Mouse (Mus musculus): Measurements from ENCODE around the gene Tdp1. TPM values are rescaled to one million over a fixed set of nuclear protein-coding genes. Genes with fewer than 3 reads are reported as not detected.
A peak's percentile ranks its signal among the peaks of the same experiment; 100 is the strongest.

Tdp1 gene
- polyA plus RNA-seq, 1 experiment from 2014 or later, result 30.5 TPM

DNA sequence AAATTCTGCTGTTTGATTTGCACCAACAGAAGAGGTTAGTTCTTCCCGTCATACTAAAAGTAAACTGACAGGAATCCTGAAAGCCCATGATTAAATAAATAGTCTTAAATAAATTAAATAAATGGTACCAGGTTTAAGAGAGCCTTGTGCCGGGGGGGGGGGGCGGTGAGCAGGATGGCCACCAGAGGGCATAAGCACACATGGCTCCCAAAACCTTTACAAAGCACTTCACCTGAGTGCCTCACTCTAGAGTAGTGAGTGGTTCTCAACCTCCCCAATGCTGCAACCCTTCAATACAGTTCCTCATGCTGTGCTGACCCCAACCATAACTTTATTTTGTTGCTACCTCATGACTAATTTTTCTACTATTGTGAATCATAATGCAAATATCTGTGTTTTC lies 15.7 kb downstream of the Tdp1 start:
- H3K36me3 ChIP-seq (ENCODE audit: control insufficient read depth, insufficient read depth, low read length), result peaks cover 54% of the 10 kb centered on the region

GRCm38 (mm10) chr12:99901973-99902866 lies 17.9 kb downstream of the Tdp1 start:
- WGBS, result 35% methylated on average over 8 of the region's 8 CpGs
- ATAC-seq (ENCODE audit: insufficient number of reproducible peaks, insufficient read depth, low FRiP score, low read depth), result peak; percentile 82
- H3K27ac ChIP-seq (replicated peaks in 1 of 2; ENCODE audit: control insufficient read depth in 1 of 2, insufficient read depth in 1 of 2, low read depth in 2 of 2, low read length in 2 of 2), result peak overlapping the region; percentile 87 to 91
- no peak overlapping the region for H3K9ac ChIP-seq (ENCODE audit: low read length)
- H3K36me3 ChIP-seq (ENCODE audit: control insufficient read depth, insufficient read depth, low read length), result peaks cover 55% of the 10 kb centered on the region
- no peak overlapping the region for H3K4me3 ChIP-seq (ENCODE audit: control insufficient read depth in 1 of 2, insufficient read depth in 1 of 2, low read depth in 1 of 2, low read length in 2 of 2)
- H3K4me2 ChIP-seq (ENCODE audit: low read length), result no peak overlapping the region
- H3K27me3 ChIP-seq (ENCODE audit: control insufficient read depth, insufficient read depth, low read length), result no peaks in the 10 kb centered on the region
- H3K4me1 ChIP-seq (ENCODE audit: control insufficient read depth in 2 of 2, insufficient read depth in 2 of 2, low read length in 2 of 2), result peaks cover 6 to 15% of the 10 kb centered on the region in 2 experiments; a peak in 3 of 4 replicates
- H3K9me3 ChIP-seq (ENCODE audit: control insufficient read depth, low read length), result no peaks in the 10 kb centered on the region

More for the DNA sequence above, 15.7 kb downstream of the Tdp1 start:
- whole genome bisulfite sequencing, result 53% methylated on average over 2 of the region's 3 CpGs
- H3K27me3 ChIP-seq (ENCODE audit: control insufficient read depth, insufficient read depth, low read length), result no peaks in the 10 kb centered on the region
- H3K4me1 ChIP-seq (ENCODE audit: control insufficient read depth in 2 of 2, insufficient read depth in 2 of 2, low read length in 2 of 2), result peaks cover 6 to 15% of the 10 kb centered on the region in 2 experiments; a peak in 3 of 4 replicates
- no peak overlapping the region for H3K4me2 ChIP-seq (ENCODE audit: low read length)
- H3K9ac ChIP-seq (ENCODE audit: low read length), result no peak overlapping the region
- no peak overlapping the region for H3K27ac ChIP-seq (replicated peaks in 1 of 2; ENCODE audit: control insufficient read depth in 1 of 2, insufficient read depth in 1 of 2, low read depth in 2 of 2, low read length in 2 of 2)
- no peak overlapping the region for H3K4me3 ChIP-seq (ENCODE audit: control insufficient read depth in 1 of 2, insufficient read depth in 1 of 2, low read depth in 1 of 2, low read length in 2 of 2)
- H3K9me3 ChIP-seq (ENCODE audit: control insufficient read depth, low read length), result no peaks in the 10 kb centered on the region
- ATAC-seq (ENCODE audit: insufficient number of reproducible peaks, insufficient read depth, low FRiP score, low read depth), result no peak

GRCm38 (mm10) chr12:99902867-99903370 lies 18.6 kb downstream of the Tdp1 start:
- Histone ChIP-seq H3K9ac (ENCODE audit: low read length) (peak overlapping the region; percentile 35; the same call in 1 of the 2 replicates), H3K4me3 (ENCODE audit: control insufficient read depth in 1 of 2, insufficient read depth in 1 of 2, low read depth in 1 of 2, low read length in 2 of 2) (no peak overlapping the region), H3K4me1 (ENCODE audit: control insufficient read depth in 2 of 2, insufficient read depth in 2 of 2, low read length in 2 of 2) (peaks cover 6 to 15% of the 10 kb centered on the region in 2 experiments; a peak in 3 of 4 replicates), H3K4me2 (ENCODE audit: low read length) (no peak overlapping the region), H3K27me3 (ENCODE audit: control insufficient read depth, insufficient read depth, low read length) (no peaks in the 10 kb centered on the region), H3K9me3 (ENCODE audit: control insufficient read depth, low read length) (no peaks in the 10 kb centered on the region), H3K27ac (replicated peaks in 1 of 2; ENCODE audit: control insufficient read depth in 1 of 2, insufficient read depth in 1 of 2, low read depth in 2 of 2, low read length in 2 of 2) (peak overlapping the region; percentile 74 to 91), H3K36me3 (ENCODE audit: control insufficient read depth, insufficient read depth, low read length) (peaks cover 58% of the 10 kb centered on the region)
- WGBS, result 58% methylated on average over 4 of the region's 4 CpGs
- no peak for ATAC-seq (ENCODE audit: insufficient number of reproducible peaks, insufficient read depth, low FRiP score, low read depth)

DNA sequence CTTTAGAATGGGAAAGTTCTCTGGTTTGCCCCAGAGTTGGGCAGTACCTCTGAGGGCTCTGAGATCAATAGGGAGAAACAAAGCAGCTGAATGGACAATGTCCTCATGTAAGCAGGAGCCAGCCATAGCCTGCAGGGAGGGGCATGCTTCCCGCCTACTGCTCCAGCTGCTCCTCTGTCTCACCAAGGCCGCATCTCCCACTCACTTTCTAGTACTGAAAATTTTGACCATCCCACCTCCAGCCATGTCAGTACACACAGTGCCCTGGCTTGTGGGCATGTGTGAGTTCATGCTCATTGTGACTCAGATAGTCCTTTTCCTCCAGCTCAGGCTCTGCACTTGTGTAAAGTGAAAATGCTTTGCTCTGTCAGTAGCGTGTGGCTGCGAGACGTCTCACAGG lies 20.2 kb downstream of the Tdp1 start:
- H3K4me3 ChIP-seq (ENCODE audit: control insufficient read depth in 1 of 2, insufficient read depth in 1 of 2, low read depth in 1 of 2, low read length in 2 of 2), result no peak overlapping the region
- ATAC-seq (ENCODE audit: insufficient number of reproducible peaks, insufficient read depth, low FRiP score, low read depth), result no peak
- H3K9me3 ChIP-seq (ENCODE audit: control insufficient read depth, low read length), result no peaks in the 10 kb centered on the region
- H3K27ac ChIP-seq (replicated peaks in 1 of 2; ENCODE audit: control insufficient read depth in 1 of 2, insufficient read depth in 1 of 2, low read depth in 2 of 2, low read length in 2 of 2), result no peak overlapping the region
- H3K27me3 ChIP-seq (ENCODE audit: control insufficient read depth, insufficient read depth, low read length), result no peaks in the 10 kb centered on the region
- peaks cover 6 to 15% of the 10 kb centered on the region in 2 experiments; a peak in 3 of 4 replicates for H3K4me1 ChIP-seq (ENCODE audit: control insufficient read depth in 2 of 2, insufficient read depth in 2 of 2, low read length in 2 of 2)
- WGBS, result 84% methylated on average over 5 of the region's 5 CpGs
- no peak overlapping the region for H3K9ac ChIP-seq (ENCODE audit: low read length)
- peaks cover 53% of the 10 kb centered on the region for H3K36me3 ChIP-seq (ENCODE audit: control insufficient read depth, insufficient read depth, low read length)
- H3K4me2 ChIP-seq (ENCODE audit: low read length), result no peak overlapping the region

DNA sequence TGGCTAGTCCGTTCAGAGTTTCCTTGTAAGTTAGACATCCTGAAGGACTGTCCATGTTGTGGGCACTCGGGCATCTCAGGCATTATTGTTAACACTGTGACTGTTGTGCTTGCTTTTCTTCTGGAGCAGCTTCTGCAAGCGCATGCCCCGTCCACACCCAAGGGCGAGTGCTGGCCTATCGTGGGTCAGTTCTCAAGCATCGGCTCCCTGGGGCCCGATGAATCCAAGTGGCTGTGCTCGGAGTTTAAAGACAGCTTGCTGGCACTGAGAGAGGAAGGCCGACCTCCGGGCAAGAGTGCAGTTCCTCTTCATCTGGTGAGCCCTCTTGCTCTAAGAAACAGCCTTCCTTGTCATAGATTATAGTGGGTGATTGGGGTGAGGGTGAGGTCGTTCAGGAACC lies 27.1 kb downstream of the Tdp1 start:
- Histone ChIP-seq H3K4me1 (ENCODE audit: control insufficient read depth in 2 of 2, insufficient read depth in 2 of 2, low read length in 2 of 2) (no peaks in the 10 kb centered on the region), H3K36me3 (ENCODE audit: control insufficient read depth, insufficient read depth, low read length) (peaks cover 75% of the 10 kb centered on the region), H3K9ac (ENCODE audit: low read length) (no peak overlapping the region), H3K4me3 (ENCODE audit: control insufficient read depth in 1 of 2, insufficient read depth in 1 of 2, low read depth in 1 of 2, low read length in 2 of 2) (no peak overlapping the region), H3K9me3 (ENCODE audit: control insufficient read depth, low read length) (no peaks in the 10 kb centered on the region), H3K4me2 (ENCODE audit: low read length) (no peak overlapping the region), H3K27ac (replicated peaks in 1 of 2; ENCODE audit: control insufficient read depth in 1 of 2, insufficient read depth in 1 of 2, low read depth in 2 of 2, low read length in 2 of 2) (no peak overlapping the region), H3K27me3 (ENCODE audit: control insufficient read depth, insufficient read depth, low read length) (no peaks in the 10 kb centered on the region)
- no peak for ATAC-seq (ENCODE audit: insufficient number of reproducible peaks, insufficient read depth, low FRiP score, low read depth)
- WGBS, result 86% methylated on average over 12 of the region's 12 CpGs

DNA sequence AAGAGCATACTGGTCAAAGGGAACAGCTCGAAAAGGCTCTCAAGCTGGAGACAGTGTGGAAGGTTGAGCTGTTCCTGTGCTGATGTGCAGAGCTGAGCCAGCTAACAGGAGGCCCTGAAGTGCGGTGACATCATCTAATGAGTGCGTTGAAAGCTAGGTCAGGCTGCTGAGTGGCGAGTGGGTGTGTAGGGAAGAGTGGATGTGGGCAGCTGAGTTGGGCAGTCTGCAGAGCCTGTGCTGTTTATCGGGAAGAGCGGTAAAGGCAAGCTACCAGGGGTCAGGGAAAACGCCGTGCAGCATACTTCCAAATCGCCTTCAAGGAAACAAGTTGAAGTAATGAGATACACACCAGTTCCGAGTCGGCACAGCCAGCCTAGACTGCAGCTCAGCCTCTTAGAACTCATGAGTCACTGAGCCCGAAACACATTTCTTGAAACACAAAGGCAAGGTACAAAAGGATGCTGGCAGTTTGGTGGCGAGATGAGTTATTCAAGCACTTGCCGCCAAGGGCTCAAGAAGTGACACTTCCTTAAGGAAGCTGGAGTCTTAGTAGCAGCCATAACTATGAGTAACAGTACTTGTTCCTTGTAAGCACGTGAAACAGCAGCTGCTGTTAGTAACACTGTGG lies 33.6 kb downstream of the Tdp1 start:
- 38% methylated on average over 15 of the region's 15 CpGs for WGBS
- Histone ChIP-seq H3K4me1 (ENCODE audit: control insufficient read depth in 2 of 2, insufficient read depth in 2 of 2, low read length in 2 of 2) (peaks cover 7 to 13% of the 10 kb centered on the region in 2 experiments), H3K4me2 (ENCODE audit: low read length) (peak overlapping the region; percentile 35; the same call in 1 of the 2 replicates), H3K4me3 (ENCODE audit: control insufficient read depth in 1 of 2, insufficient read depth in 1 of 2, low read depth in 1 of 2, low read length in 2 of 2) (no peak overlapping the region), H3K27me3 (ENCODE audit: control insufficient read depth, insufficient read depth, low read length) (no peaks in the 10 kb centered on the region), H3K36me3 (ENCODE audit: control insufficient read depth, insufficient read depth, low read length) (peaks cover 30% of the 10 kb centered on the region), H3K27ac (replicated peaks in 1 of 2; ENCODE audit: control insufficient read depth in 1 of 2, insufficient read depth in 1 of 2, low read depth in 2 of 2, low read length in 2 of 2) (peak overlapping the region; percentile 30 to 60; a peak in 2 of 4 replicates), H3K9me3 (ENCODE audit: control insufficient read depth, low read length) (no peaks in the 10 kb centered on the region), H3K9ac (ENCODE audit: low read length) (peak overlapping the region; percentile 21; the same call in 1 of the 2 replicates)
- peak; percentile 90 for ATAC-seq (ENCODE audit: insufficient number of reproducible peaks, insufficient read depth, low FRiP score, low read depth)

DNA sequence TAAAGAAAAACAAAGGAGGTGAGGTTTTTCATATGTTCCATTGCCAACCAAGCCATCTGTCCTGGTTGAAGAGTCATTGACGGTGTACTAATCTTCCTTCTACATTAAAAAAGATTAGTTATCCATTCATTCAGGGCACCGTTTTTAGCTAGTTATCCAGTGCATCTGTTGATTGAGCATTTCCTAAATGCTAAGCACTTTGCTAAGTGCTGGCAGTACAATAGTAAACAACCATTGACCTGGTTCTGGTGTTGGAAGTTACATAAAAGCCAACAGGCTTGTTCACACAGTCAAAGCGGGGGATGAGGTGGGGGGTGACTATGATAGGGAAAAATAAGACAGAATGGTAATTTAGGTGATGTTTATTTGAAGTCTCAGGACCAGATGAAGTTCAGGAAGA lies 35.3 kb downstream of the Tdp1 start:
- WGBS, result 86% methylated on average over 3 of the region's 3 CpGs
- ATAC-seq (ENCODE audit: insufficient number of reproducible peaks, insufficient read depth, low FRiP score, low read depth), result no peak

More for the DNA sequence above, 35.3 kb downstream of the Tdp1 start:
- Histone ChIP-seq H3K36me3 (ENCODE audit: control insufficient read depth, insufficient read depth, low read length) (peaks cover 22% of the 10 kb centered on the region), H3K27ac (replicated peaks in 1 of 2; ENCODE audit: control insufficient read depth in 1 of 2, insufficient read depth in 1 of 2, low read depth in 2 of 2, low read length in 2 of 2) (no peak overlapping the region), H3K4me2 (ENCODE audit: low read length) (no peak overlapping the region), H3K4me3 (ENCODE audit: control insufficient read depth in 1 of 2, insufficient read depth in 1 of 2, low read depth in 1 of 2, low read length in 2 of 2) (no peak overlapping the region), H3K27me3 (ENCODE audit: control insufficient read depth, insufficient read depth, low read length) (no peaks in the 10 kb centered on the region), H3K9me3 (ENCODE audit: control insufficient read depth, low read length) (no peaks in the 10 kb centered on the region), H3K9ac (ENCODE audit: low read length) (no peak overlapping the region), H3K4me1 (ENCODE audit: control insufficient read depth in 2 of 2, insufficient read depth in 2 of 2, low read length in 2 of 2) (peaks cover 12 to 19% of the 10 kb centered on the region in 2 experiments)

Data from heart, embryonic 14.5 days (tissue).